Mouse (Mus musculus) hindbrain, embryonic 16.5 days (tissue): ENCODE measurements around the gene Ttc13. TPM values are rescaled to one million over a fixed set of nuclear protein-coding genes. Genes with fewer than 3 reads are reported as not detected.
A peak's percentile ranks its signal among the peaks of the same experiment; 100 is the strongest.

Experiments used
- ATAC-seq: fragments of 200-750 bp; cut with Nextera tagmentation; 2 replicates; pipeline ENCODE4 v1.8.0; 2017; ENCODE audit warnings: moderate TSS enrichment, moderate library complexity
- H3K27ac ChIP-seq: fragments of 300-500 bp; sonication (generic); 2 replicates; pipeline ENCODE4 v1.5.1; 2014; ENCODE audit warnings: low read depth, mild to moderate bottlenecking, control low read depth, low read length, moderate library complexity
- H3K27me3 ChIP-seq: fragments of 300-500 bp; sonication (generic); replicated peaks from 2 replicates; pipeline ENCODE4 v1.6.1; 2014; ENCODE audit warnings: low read length; ENCODE audit not compliant: control insufficient read depth, insufficient read depth
- H3K36me3 ChIP-seq: fragments of 300-500 bp; sonication (generic); 2 replicates; pipeline ENCODE4 v1.6.1; 2014; ENCODE audit warnings: mild to moderate bottlenecking, low read length, moderate library complexity, mixed read lengths; ENCODE audit not compliant: control insufficient read depth, insufficient read depth
- H3K4me1 ChIP-seq: fragments of 300-500 bp; sonication (generic); 2 replicates; pipeline ENCODE4 v1.6.1; 2014; ENCODE audit warnings: low read depth, low read length; ENCODE audit not compliant: control insufficient read depth, insufficient read depth
- H3K4me2 ChIP-seq: fragments of 300-500 bp; sonication (generic); 2 replicates; pipeline ENCODE4 v1.6.1; 2014; ENCODE audit warnings: mild to moderate bottlenecking, low read length, control low read depth, moderate library complexity
- H3K4me3 ChIP-seq: fragments of 300-500 bp; sonication (generic); 2 replicates; pipeline ENCODE4 v1.5.1; 2014; ENCODE audit warnings: mild to moderate bottlenecking, low read length, control low read depth, moderate library complexity
- H3K9ac ChIP-seq: fragments of 300-500 bp; sonication (generic); 2 replicates; pipeline ENCODE4 v1.6.1; 2014; ENCODE audit warnings: low read depth, mild to moderate bottlenecking, control low read depth, low read length, moderate library complexity
- H3K9me3 ChIP-seq: fragments of 300-500 bp; sonication (generic); 2 replicates; pipeline ENCODE4 v1.6.1; 2014; ENCODE audit warnings: mild to moderate bottlenecking, low read length, moderate library complexity; ENCODE audit not compliant: control insufficient read depth
- WGBS: fragments of 180-500 bp; shearing (Covaris S2); extraction: QIAGEN DNeasy Blood & Tissue Kit; methylation state at CpG from one replicate; pipeline ENCODE4 v1.1.7; 2014; 5-methylcytosine and 5-hydroxymethylcytosine counted together
- polyA plus RNA-seq: library from polyadenylated mRNA; unstranded; fragments of >200 nt; fragmentation: Nextera tagmentation; extraction: Ambion mirVana; gene quantifications from 2 replicates; pipeline ENCODE4 v1.2.1, GENCODE M21; 2015

The Ttc13 gene
- polyA plus RNA-seq, 1 experiment from 2014 or later, result 61.6 TPM

- ATAC-seq, result no peak
- Histone ChIP-seq H3K27me3 (no peaks in the 10 kb centered on the region), H3K27ac (no peak overlapping the region), H3K9me3 (no peaks in the 10 kb centered on the region), H3K4me3 (no peak overlapping the region), H3K9ac (no peak overlapping the region), H3K4me2 (no peak overlapping the region), H3K4me1 (no peaks in the 10 kb centered on the region), H3K36me3 (peaks cover 14% of the 10 kb centered on the region)
- WGBS, result 88% methylated on average over 14 of the region's 14 CpGs
Measured at GRCm38 (mm10) chr8:124633001-124633703, 88.6 kb downstream of the Ttc13 start.

GRCm38 (mm10) chr8:124631966-124632365, 89.8 kb downstream of the Ttc13 start:
- 42% methylated on average over 6 of the region's 7 CpGs for WGBS
- H3K9me3 ChIP-seq, result no peaks in the 10 kb centered on the region
- no peak overlapping the region for H3K4me3 ChIP-seq
- H3K4me1 ChIP-seq, result no peaks in the 10 kb centered on the region
- H3K9ac ChIP-seq, result no peak overlapping the region
- ATAC-seq, result no peak
- no peak overlapping the region for H3K4me2 ChIP-seq
- H3K27me3 ChIP-seq, result no peaks in the 10 kb centered on the region
- H3K27ac ChIP-seq, result no peak overlapping the region
- peaks cover 7% of the 10 kb centered on the region; the same call in 1 of the 2 replicates for H3K36me3 ChIP-seq

- no peaks in the 10 kb centered on the region for H3K27me3 ChIP-seq
- no peaks in the 10 kb centered on the region for H3K9me3 ChIP-seq
- no peaks in the 10 kb centered on the region for H3K4me1 ChIP-seq
- peaks cover 3% of the 10 kb centered on the region; the same call in 1 of the 2 replicates for H3K36me3 ChIP-seq
- WGBS, result 86% methylated on average over 4 of the region's 4 CpGs
- no peak overlapping the region for H3K4me2 ChIP-seq
- ATAC-seq, result no peak
- H3K9ac ChIP-seq, result no peak overlapping the region
- H3K4me3 ChIP-seq, result no peak overlapping the region
- no peak overlapping the region for H3K27ac ChIP-seq
Measured at GRCm38 (mm10) chr8:124630891-124631290, 90.9 kb downstream of the Ttc13 start.

- Histone ChIP-seq H3K9me3 (no peaks in the 10 kb centered on the region), H3K4me1 (no peaks in the 10 kb centered on the region), H3K9ac (no peak overlapping the region), H3K36me3 (no peaks in the 10 kb centered on the region), H3K27me3 (no peaks in the 10 kb centered on the region), H3K4me2 (no peak overlapping the region), H3K4me3 (no peak overlapping the region), H3K27ac (no peak overlapping the region)
- WGBS, result 74% methylated on average over 6 of the region's 6 CpGs
- peak; percentile 48; the same call in 1 of the 2 replicates for ATAC-seq
Measured at GRCm38 (mm10) chr8:124630489-124630888, 91.3 kb downstream of the Ttc13 start.

- no peaks in the 10 kb centered on the region for H3K9me3 ChIP-seq
- no peak overlapping the region for H3K4me3 ChIP-seq
- H3K4me1 ChIP-seq, result no peaks in the 10 kb centered on the region
- WGBS, result 90% methylated on average over 9 of the region's 9 CpGs
- H3K36me3 ChIP-seq, result no peaks in the 10 kb centered on the region
- no peaks in the 10 kb centered on the region for H3K27me3 ChIP-seq
- no peak overlapping the region for H3K27ac ChIP-seq
- ATAC-seq, result no peak
- no peak overlapping the region for H3K4me2 ChIP-seq
- H3K9ac ChIP-seq, result no peak overlapping the region
Measured at GRCm38 (mm10) chr8:124626251-124626650, 95.5 kb downstream of the Ttc13 start.

Other genes starting within 250 kb of the Ttc13 start
- 30.3 and 34.5 TPM in 2 replicates for gene Cog2, start 201.2 kb downstream of the Ttc13 start, polyA plus RNA-seq
- 2.7 and 10.9 TPM in 2 replicates for gene Agt, start 152.3 kb downstream of the Ttc13 start, polyA plus RNA-seq
- gene Capn9, start 145.9 kb downstream of the Ttc13 start, polyA plus RNA-seq, result 0.15 and 0.34 TPM in 2 replicates
- gene 2310022B05Rik, start 58.6 kb downstream of the Ttc13 start, polyA plus RNA-seq, result 17.0 and 23.2 TPM in 2 replicates
- 32.1 and 33.6 TPM in 2 replicates for gene Arv1, start 156 bp upstream of the Ttc13 start, polyA plus RNA-seq
- 0.90 and 1.9 TPM in 2 replicates for gene Fam89a, start 29.8 kb upstream of the Ttc13 start, polyA plus RNA-seq
- 25.9 and 27.0 TPM in 2 replicates for gene Trim67, start 71.1 kb upstream of the Ttc13 start, polyA plus RNA-seq
- 73.8 and 79.9 TPM in 2 replicates for gene Gnpat, start 141.1 kb upstream of the Ttc13 start, polyA plus RNA-seq
- gene 2810004N23Rik, start 141.1 kb upstream of the Ttc13 start, polyA plus RNA-seq, result 21.5 and 25.5 TPM in 2 replicates
- gene Exoc8, start 175.7 kb upstream of the Ttc13 start, polyA plus RNA-seq, result 11.7 and 14.8 TPM in 2 replicates
- 5.9 and 8.1 TPM in 2 replicates for gene Sprtn, start 175.9 kb upstream of the Ttc13 start, polyA plus RNA-seq
- 14.3 and 14.8 TPM in 2 replicates for gene Egln1, start 227.3 kb upstream of the Ttc13 start, polyA plus RNA-seq